Mouse (Mus musculus) MN1 (cell line): ENCODE measurements around the gene Prr5l.

Source experiments
- DNase-seq: peaks from one replicate; pipeline ENCODE4 v3.0.0-alpha.2; 2016; ENCODE audit warnings: low spot score

Prr5l gene

DNA sequence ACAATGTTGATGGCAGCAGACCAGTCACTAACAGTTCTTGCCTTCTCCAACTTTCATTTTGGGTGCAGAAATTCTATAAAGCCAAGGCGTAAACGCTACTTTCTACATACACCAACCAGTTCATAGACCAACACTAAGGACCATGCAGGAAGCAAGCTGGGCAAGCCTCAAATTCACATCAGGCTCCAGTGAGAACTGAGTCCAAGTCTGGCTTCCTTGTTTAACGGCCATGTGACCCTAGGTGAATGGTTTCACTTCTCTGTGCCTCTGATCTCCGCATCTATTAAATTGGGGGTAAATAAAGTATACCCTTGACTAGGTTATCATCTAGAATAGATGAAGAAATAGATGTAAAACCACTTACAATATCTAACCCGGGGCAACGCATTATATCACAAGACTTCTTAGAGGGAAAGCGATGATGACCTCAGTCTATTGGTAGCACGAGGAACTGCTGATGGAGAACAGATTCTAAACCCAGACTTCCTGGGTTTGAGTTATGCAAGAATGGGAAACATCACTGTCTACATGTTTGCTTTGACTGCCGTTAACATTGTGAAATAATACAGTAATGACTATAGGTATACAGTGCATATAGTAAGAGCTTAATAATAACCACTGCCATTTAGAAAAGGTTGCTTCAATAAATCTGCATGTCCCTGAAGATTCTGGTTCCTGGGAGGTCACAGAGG, 1.2 kb downstream of the Prr5l start:
- no peak for DNase-seq

GRCm38 (mm10) chr2:101871179-101871578, 11.6 kb downstream of the Prr5l start:
- peak; percentile 32 for DNase-seq

GRCm38 (mm10) chr2:101868683-101869082, 14.1 kb downstream of the Prr5l start:
- DNase-seq: no peak

- no peak for DNase-seq
Observed at GRCm38 (mm10) chr2:101862219-101863123, 20.4 kb downstream of the Prr5l start.

DNA sequence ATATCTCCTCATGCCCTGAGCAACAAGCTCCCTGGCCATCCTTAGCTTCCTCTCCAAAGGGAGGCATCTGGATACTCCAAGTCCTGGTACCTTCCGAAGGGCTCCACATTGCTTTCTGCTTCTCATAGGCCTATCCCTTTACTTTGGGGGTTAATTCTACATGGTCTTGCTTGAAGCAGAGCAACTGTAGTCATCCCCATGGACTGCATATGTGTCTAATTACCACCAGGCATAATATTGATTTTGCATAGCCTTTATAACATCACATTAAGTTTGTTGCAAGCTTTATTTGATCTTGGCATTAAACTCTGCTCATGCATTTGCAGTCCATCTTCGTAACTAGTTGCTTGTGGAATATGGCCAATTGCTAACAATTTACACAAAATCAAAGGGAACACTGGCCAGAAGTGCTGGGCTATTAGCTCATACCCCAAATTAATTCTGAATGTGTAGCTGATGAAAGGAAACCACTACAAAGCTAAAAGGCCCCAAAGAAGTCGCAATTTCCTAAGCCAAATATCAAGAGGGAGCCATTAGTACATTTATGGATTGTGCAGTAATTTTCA, 21.8 kb downstream of the Prr5l start:
- no peak for DNase-seq

DNA sequence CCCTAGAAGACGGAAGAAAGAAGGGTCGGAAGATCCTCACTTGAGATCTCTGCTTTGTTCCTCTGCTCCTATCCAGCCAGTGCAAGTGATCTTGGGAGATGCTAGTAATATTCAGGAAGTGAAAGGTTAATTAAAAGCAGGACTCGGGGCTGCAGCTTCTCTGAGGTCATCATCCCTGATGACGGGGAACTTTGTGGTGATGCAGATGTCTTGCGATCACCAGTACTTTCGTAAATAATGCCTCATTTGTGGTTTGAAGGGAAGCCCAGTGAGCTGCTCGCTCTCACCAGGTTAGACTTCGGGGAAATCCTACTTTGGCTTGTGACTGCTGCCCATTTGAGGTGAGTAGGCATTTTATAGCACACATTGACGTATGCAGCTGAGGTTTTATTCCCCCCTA, 26.7 kb downstream of the Prr5l start:
- DNase-seq: no peak

DNA sequence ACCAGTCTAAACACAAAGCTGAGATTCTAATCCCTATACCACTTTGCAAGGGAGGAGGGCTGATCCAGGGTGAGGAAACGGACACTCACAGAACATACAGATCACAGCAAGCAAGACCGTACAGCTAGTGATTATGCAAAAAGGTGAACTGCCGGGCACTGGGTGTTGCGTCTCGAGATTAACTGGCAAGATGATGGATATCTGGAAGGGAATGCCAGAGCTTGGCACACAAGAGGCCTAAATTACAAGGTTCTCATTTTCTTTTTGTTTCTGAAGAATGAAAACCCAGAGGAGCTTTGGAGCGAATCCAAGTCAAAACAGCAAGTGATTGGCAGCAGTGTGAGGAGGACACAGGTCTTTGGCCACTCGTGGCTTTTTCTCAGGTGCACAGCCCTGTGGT, 28.0 kb downstream of the Prr5l start:
- DNase-seq: no peak

DNA sequence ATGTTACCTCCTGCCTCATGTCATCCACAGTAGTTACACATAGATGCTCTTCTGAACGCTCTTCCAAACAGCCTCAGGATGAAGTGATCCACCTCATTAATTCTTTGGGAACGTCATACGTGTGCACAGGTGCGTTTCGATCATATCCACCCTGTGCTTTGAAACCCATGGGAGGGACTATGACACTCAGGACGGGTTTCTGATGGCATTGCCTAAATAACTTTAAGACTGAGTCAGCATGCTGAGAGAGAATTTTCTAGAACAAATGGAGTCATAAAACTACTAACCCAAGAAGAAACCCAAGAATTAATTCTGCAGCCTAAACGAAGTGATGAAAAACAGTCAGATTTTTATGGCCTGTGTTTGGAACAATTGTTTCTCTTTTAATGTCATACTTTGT, 40.1 kb downstream of the Prr5l start:
- no peak for DNase-seq

DNA sequence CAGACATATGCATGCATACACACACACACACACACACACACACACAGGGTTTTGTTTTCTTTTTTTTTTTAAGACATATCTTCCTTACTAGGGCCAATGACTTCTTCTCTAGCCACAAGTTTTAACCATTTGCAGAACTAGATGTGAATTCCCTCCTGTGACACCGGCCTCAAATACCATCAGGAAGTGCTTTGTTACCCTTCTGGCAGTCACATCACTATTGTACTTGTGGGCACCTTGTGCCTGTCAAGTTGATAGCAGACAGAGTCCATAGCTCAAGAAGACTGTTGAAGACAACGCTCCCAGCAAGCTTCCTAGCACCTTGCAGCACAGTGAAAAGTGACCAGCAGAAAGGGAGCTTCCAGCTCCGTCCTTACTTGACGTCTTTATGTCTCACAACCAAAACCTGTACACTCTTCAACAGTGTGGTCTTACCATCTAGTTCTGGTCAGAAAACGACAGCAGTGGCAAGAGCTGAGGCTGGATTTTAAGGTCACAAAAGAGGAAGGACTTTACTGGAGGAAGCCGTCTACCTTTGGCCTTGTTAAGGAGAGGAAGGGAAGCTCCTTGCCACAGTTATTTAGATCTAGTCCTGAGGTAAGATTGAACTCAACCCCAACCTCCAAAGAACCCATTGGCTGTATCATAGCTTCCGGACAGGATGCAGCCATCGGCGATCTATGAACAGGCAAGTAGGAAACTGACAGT, 47.9 kb downstream of the Prr5l start:
- no peak for DNase-seq

GRCm38 (mm10) chr2:101832361-101832760, 50.5 kb downstream of the Prr5l start:
- DNase-seq: no peak

GRCm38 (mm10) chr2:101831851-101832250, 51.0 kb downstream of the Prr5l start:
- no peak for DNase-seq

GRCm38 (mm10) chr2:101830186-101830915, 52.5 kb downstream of the Prr5l start:
- no peak for DNase-seq

- no peak for DNase-seq
Observed at GRCm38 (mm10) chr2:101829013-101829412, 53.8 kb downstream of the Prr5l start.

- no peak for DNase-seq
Observed at GRCm38 (mm10) chr2:101828057-101828643, 54.7 kb downstream of the Prr5l start.

DNA sequence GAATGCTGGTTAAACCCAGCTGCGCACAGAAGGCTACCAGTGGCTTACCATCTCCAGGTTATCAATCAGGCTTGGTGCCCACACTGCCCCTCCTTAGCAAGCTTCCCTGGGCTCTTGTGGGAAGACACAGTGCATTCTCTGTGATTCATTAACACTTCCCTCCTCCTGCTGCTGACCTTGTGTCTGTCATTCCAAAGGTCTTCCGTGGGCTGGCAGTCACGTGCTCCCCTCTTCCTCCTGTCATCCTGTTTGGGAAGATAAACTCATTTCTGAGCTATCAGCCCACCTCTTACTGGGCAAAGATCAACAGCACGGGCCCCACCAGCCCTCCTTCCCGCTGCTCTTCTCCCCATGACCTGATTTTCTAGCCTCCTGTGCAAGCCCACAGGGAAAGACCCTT, 55.2 kb downstream of the Prr5l start:
- no peak for DNase-seq

- no peak for DNase-seq
Observed at GRCm38 (mm10) chr2:101826950-101827600, 55.8 kb downstream of the Prr5l start.

DNA sequence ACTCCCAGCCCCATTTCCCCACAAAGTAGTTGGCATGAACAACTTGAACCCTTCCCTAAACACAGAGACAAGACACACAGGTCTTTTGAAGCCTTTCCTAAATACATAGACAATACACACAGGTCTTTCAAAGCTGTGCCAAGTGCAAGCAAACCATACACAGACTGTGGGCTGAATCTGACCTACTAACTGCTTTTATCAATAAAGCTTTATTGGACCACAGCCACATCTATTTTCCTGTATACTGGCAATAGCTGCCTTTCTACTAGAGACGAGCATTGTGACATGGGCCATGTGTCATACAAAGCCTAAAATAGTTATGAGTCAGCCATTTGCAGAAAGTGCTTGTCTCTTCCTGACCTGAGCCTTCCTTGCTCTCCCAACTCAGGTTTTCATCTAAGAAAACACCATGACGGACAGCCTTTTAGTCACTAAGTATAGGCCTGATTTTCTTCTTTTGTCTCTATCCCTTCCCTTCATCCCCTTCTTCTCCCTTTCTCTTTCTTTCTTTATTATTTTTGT, 56.6 kb downstream of the Prr5l start:
- no peak for DNase-seq

DNA sequence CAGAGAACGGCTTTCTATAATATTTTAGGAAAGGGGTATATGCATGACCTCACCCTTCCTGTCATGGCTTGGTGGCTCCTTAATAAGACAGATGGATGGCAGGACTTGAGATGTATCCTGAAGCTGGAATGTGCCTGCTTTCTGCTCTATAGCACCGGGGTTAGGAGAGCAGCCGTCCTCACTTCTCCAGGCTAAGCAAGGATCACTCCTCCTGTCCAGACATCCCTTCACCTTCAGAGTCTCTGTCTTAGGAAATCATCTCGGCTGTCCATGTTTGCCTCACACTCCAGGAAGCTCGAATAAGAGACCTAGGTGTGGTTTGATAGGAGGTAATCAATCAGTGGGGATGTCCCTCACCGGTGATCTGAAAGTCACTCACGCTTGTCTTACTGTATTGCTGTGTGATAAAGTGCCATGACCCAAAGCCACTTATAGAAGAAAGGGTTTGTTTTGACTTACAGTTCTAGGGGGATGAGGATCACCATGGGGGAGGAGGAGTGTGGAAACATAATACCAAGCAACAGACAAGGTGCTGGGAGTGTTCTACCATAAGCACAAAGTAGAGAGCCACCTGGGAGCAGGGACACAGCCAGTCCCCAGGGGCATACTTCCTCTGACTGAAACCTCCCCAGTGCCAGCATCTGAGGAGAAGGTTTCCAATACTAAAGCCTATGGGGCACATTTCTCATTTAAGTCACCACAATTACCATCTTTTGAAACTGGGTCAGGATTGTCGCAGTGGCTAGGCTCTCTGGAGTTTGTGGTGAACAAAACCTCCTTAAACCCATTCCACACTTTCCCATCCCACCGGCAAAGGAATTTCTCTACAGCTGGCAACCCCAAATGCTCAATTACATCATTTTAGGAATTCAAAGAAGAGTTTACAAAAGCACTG, 57.4 kb downstream of the Prr5l start:
- DNase-seq: no peak

DNA sequence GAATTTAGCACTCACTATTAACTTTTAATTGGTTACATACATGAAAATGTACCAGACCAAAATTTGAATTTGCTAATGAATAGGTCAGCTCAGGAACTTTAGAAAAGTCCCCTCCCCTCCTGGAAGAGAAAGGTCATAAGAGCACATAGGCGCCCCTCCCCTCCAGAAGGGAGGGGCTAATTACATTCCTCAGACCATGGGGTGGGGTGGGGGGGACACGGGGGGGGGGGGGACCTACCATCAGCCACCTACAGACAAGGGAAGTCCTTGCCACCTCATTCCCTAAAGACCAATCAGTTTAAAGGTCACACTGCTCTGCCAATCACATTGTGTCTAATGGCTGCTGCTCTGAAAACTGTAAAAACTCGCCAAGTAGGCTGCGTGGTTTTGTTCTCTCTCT, 59.0 kb downstream of the Prr5l start:
- no peak for DNase-seq

GRCm38 (mm10) chr2:101822785-101823184, 60.0 kb downstream of the Prr5l start:
- DNase-seq: no peak
